Mouse (Mus musculus) thymus, postnatal 14 days (tissue): ENCODE data around the gene Apold1.

ENCODE experiments used
- DNase-seq: peaks from one replicate; pipeline ENCODE4 v3.0.0; 2021

Apold1 gene

GRCm38 (mm10) chr6:134983529-134984370 lies 2.2 kb downstream of the Apold1 start:
- peak; percentile 89 for DNase-seq

DNA sequence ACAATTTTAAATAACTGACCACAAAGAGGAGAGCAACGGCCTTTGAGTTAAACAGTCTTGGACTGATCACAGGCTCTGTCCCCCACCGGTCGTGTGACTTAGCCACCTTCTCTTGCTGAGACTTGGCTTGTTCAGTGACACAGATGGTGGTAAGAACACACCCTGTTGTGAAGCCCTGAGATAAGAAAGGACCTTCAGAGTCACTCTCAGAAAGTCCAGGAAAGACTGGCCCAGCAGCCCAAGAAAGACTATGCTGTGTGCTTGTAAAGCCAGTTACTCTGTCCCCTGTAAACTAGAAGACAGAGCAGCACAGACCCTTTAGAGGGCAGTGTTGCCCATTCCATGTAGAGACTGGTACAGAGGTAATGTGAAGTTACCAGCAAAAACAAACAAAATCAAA lies 3.2 kb downstream of the Apold1 start:
- DNase-seq, result peak; percentile 63

DNA sequence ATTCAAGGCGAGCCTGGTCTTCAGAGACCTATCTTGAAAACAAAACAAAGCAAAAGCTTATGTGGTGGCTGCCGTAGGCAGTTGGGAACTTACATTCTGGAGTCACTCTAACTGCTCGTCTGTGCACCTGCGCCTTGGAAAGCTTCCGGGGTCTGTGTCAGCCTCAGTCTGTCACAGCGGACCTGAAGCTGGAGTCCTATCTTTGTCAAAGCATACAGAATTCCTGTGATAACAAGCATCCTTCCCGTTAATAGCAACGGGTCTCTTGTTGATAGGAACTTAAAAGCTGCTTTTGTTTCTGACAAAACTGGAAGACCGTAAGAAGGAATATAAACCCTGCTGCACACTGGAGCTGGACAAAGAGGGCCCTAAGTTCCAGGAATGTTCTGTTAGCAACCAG lies 6.9 kb downstream of the Apold1 start:
- DNase-seq, result no peak

DNA sequence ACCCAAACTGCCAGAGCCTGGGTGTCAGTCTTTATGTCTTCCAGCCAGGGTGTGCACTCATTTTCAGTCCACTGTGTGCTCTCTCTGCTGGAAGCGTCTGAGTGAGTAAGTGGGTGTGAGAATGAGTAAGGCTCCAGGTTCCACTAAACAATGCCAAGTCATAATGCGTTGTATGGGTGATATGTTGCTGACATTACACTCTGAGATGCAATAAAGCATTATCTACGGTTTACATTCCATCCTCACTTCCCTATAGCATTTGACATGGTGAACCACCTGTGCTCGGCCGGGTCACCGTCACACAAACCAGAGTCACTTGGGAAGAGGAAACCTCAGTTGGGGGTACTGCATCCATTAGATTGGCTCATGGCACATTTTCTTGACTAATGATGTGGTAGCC lies 9.2 kb downstream of the Apold1 start:
- DNase-seq, result no peak

DNA sequence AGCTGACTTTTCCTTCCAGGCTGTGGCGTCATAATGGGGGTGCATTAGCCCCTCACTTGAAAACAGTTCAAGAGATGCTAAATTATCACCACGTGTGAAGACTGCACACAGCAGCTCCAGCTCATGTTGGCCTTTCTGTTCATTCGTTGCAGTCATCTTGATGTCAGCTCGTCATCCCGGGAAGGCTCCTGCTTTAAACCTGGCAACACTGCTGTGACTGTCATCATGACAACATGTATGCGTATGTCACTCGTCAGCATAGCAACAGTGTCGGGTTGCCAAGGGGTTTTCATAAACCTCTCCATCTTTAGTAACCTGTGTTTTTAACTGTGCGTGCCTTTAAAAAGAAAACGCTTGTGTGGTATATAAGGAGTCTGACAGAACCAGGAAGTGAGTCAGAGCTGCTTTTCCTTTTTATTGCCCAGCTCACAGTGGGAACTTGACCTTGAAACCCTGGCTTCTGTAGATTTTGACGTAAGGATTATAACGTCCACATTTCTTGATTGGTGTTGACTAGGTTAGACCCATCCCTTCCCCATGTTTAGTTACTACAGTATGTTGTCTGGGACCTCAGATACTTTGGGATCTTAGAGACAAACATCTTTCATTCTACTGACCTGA lies 12.6 kb downstream of the Apold1 start:
- DNase-seq, result no peak

DNA sequence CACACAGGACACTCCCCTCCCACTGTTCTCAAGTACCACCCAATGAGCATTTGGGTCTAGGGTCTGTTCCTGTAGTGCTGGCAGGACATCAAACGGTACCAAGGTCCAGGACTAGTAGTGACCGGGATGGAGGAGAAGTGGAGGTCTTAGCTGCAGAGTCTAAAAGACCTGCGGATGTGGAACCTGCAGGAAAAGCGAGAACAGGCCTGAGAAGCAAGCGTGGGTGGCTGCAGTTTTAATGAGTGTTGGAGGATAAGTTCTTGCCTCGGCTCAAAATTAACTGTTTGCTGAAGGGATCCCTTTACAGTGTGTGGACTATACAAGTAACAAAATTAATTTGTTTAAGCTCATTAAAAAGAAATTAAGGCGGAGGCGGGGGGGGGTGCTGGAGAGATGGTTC lies 13.5 kb downstream of the Apold1 start:
- no peak for DNase-seq

- peak; percentile 33 for DNase-seq
Measured at GRCm38 (mm10) chr6:134996918-134997317, 15.4 kb downstream of the Apold1 start.

DNA sequence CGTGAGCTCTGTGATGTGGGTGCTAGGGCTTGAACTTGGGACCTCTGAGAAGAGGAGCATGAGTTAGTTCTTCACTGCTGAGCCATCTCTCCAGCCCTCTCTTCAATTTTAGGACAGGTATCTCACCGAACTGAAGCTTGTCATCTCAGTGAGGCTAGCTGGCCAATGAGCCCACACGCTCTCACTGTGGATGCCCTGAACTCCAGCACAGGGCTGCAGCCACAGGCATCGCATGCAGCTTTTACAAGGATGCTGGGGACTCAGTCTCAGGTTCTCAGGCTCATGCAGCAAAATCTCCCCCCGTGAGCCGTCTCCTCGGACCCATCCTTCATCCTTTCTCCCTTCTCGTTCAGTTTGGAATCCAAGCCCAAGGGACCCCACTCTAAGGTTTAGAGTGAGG lies 16.6 kb downstream of the Apold1 start:
- no peak for DNase-seq

DNA sequence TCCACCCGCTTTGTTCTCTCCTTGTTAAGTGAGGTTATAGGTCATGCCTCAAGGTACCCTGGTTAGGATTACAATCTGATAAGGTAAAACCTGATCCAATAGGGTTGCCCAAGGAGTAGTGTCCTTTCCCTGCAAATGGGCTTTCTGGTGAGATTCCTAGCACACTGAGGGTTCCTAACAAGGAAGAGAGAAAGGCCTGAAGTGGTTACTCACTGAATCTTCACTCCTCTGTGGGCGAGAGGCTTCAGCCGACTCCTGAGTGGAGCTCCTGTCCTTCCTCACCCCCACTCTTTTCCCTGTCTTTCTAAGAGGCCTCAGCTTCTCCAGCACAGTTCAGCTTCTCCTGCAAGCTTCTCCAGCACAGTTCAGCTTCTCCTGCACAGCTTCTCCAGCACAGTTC lies 17.3 kb downstream of the Apold1 start:
- DNase-seq, result no peak

- no peak for DNase-seq
Measured at GRCm38 (mm10) chr6:135000272-135000671, 18.8 kb downstream of the Apold1 start.

DNA sequence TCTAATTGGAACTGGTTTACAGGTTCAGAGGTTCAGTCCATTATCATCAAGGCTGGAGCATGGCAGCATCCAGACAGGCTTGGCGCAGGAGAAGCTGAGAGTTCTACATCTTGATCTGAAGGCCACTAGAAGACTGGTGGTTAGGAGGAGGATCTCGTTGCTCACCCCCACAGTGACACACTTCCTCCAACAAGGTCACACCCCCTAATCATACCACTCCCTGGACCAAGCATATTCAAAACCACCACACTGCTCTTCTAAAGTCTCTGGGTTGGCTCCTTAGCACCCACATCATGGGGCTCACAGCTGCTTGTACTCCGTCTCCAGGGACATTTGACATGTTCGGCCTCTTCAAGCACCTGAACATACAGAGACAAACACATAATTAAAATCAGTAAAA lies 20.5 kb downstream of the Apold1 start:
- no peak for DNase-seq

GRCm38 (mm10) chr6:135006372-135006771 lies 24.9 kb downstream of the Apold1 start:
- DNase-seq, result no peak

GRCm38 (mm10) chr6:135011048-135011733 lies 29.7 kb downstream of the Apold1 start, which contains the start of gene Ddx47:
TSS of gene Ddx47 (plus strand) at chr6:135011612.
- peak; percentile 96 for DNase-seq

- no peak for DNase-seq
Measured at GRCm38 (mm10) chr6:135011734-135012116, 30.2 kb downstream of the Apold1 start.

- no peak for DNase-seq
Measured at GRCm38 (mm10) chr6:135017211-135017610, 35.7 kb downstream of the Apold1 start.

DNA sequence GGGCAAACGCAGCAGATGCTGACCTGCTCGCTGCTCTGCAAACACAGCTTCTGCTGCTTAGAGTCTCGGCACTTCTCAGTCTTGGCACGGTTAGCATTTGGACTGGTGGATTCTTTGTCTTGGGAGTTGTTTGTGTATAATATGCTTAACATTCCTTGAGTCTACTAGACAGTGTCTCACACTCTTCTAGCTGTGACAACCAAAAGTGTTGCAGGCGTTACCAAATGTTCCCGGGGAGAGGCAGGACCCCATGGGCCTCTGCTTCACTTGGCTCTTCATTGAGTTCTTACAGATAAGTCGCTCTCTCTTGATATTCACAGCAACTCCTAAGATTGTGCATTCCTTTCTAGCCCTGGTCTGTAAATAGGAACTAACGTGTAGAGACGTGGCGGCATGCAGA lies 38.0 kb downstream of the Apold1 start:
- no peak for DNase-seq

DNA sequence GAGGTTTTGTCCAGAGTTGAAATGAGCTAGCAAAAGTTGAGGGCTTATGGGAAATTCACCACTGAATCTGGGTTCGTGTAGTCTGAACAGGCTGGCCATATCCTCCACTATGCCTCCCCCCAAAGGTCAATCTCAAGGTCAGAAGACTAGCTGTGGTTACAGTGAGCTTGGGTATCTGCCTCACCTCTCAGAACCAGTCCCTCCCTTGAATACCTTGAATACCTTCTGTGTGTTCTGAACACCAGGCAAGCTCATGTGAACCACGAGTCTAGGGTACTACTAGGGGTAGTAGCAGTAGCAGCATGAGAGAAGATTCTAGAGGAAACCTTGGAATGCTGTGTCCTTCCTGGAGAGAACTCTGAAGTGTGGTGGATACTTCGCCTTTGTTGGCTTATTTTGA lies 40.1 kb downstream of the Apold1 start:
- no peak for DNase-seq

DNA sequence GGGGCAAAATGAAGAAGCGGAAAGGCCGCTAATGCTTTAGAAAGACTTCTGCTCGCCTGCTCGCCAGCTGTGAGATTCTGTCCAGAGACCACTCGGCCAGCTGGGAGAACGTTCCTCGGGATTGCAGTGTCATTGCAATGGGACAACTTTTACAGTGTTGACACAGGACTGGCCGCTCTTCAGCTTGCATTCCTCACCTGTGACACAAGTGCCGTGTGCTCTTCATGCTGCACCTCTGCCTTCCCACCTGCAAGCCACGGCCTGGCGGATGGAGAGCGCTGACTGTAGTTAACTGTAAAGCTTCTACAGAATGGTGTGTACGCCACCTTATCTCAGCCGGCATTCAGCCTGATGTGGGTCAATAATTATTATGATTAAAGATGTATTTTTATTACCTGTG lies 41.9 kb downstream of the Apold1 start:
- no peak for DNase-seq

DNA sequence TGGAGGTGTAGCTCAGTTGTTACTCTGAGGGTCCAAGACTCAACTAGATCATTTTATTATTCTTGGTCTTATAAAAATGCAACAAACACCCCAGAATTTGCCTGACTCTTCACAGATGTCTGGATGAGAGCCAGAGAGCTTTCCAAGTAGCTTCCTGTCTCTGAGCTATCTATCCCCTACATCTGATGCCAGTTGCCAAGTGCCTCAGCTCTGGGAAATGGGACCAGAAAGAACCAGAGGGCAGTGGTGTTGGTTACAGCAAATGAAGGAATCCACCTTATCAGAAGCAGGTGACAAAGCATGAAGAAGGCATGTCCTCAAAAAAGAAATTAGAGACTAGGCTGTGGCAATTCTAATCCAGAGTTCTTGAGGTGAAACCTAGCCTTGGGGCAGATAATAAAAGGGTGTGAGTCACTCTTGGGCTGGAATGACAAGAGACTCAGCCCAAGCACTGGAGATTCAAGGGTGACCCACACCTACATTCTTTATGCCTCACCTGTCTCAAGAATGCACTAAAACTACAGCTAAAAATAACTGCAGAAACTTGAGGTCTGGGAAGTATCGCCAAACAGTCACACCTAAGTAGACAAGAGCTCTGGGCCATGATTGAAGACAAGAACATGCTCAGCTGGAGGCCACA lies 43.4 kb downstream of the Apold1 start:
- no peak for DNase-seq

GRCm38 (mm10) chr6:135026232-135026631 lies 44.7 kb downstream of the Apold1 start:
- DNase-seq, result peak; percentile 24

GRCm38 (mm10) chr6:135026755-135027154 lies 45.2 kb downstream of the Apold1 start:
- DNase-seq, result no peak

DNA sequence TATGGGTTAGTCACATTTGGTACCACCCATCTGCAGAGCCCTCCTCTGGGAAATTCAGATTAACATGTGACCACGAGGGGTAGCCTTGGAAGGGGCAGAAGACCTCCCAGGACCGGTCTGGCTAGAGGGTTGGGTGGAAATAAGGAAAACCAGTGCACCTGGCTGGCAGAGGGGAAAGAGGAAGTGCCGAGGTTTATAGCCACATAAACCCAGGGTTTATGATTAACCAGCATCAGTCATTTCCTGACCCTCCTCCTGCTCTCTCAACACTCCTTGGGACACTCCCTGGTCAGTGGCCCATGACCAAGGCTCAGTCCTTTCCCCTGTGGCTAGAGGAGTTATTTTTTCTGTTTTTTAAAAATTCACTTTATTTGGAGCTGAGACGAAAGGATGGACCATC lies 47.7 kb downstream of the Apold1 start:
- DNase-seq, result no peak
